Mouse (Mus musculus): ENCODE measurements around the gene Ifitm10. TPM values are rescaled to one million over a fixed set of nuclear protein-coding genes. Genes with fewer than 3 reads are reported as not detected.

Ifitm10 gene
- polyA plus RNA-seq, 1 experiment from 2014 or later, result 11.2 TPM

GRCm38 (mm10) chr7:142363107-142363506 is 10.4 kb downstream of the Ifitm10 start:
- no peaks in the 10 kb centered on the region for H3K27me3 ChIP-seq (ENCODE audit: control insufficient read depth, insufficient read depth, low read length)
- H3K36me3 ChIP-seq (ENCODE audit: control insufficient read depth, insufficient read depth, low read length), result no peaks in the 10 kb centered on the region
- no peaks in the 10 kb centered on the region for H3K9me3 ChIP-seq (ENCODE audit: control insufficient read depth, low read length)
- H3K4me1 ChIP-seq (ENCODE audit: control insufficient read depth, insufficient read depth, low read length), result no peaks in the 10 kb centered on the region
- H3K9ac ChIP-seq (replicated peaks; ENCODE audit: low read depth, low read length), result no peak overlapping the region
- H3K4me2 ChIP-seq (ENCODE audit: low read depth, low read length), result no peak overlapping the region
- ATAC-seq (ENCODE audit: low read depth), result no peak
- WGBS, result 75% methylated on average over 4 of the region's 4 CpGs
- H3K4me3 ChIP-seq (ENCODE audit: low read depth, low read length), result no peak overlapping the region
- no peak overlapping the region for H3K27ac ChIP-seq (ENCODE audit: low read depth, low read length)

- no peak overlapping the region for H3K9ac ChIP-seq (replicated peaks; ENCODE audit: low read depth, low read length)
- H3K27me3 ChIP-seq (ENCODE audit: control insufficient read depth, insufficient read depth, low read length), result no peaks in the 10 kb centered on the region
- no peak overlapping the region for H3K4me2 ChIP-seq (ENCODE audit: low read depth, low read length)
- H3K4me1 ChIP-seq (ENCODE audit: control insufficient read depth, insufficient read depth, low read length), result no peaks in the 10 kb centered on the region
- no peak for ATAC-seq (ENCODE audit: low read depth)
- H3K9me3 ChIP-seq (ENCODE audit: control insufficient read depth, low read length), result no peaks in the 10 kb centered on the region
- H3K36me3 ChIP-seq (ENCODE audit: control insufficient read depth, insufficient read depth, low read length), result no peaks in the 10 kb centered on the region
- no peak overlapping the region for H3K4me3 ChIP-seq (ENCODE audit: low read depth, low read length)
- no peak overlapping the region for H3K27ac ChIP-seq (ENCODE audit: low read depth, low read length)
Observed at GRCm38 (mm10) chr7:142360743-142361142, 12.8 kb downstream of the Ifitm10 start.

- ATAC-seq (ENCODE audit: low read depth), result no peak
- H3K9me3 ChIP-seq (ENCODE audit: control insufficient read depth, low read length), result no peaks in the 10 kb centered on the region
- no peak overlapping the region for H3K4me2 ChIP-seq (ENCODE audit: low read depth, low read length)
- H3K4me1 ChIP-seq (ENCODE audit: control insufficient read depth, insufficient read depth, low read length), result no peaks in the 10 kb centered on the region
- no peak overlapping the region for H3K27ac ChIP-seq (ENCODE audit: low read depth, low read length)
- H3K27me3 ChIP-seq (ENCODE audit: control insufficient read depth, insufficient read depth, low read length), result no peaks in the 10 kb centered on the region
- no peak overlapping the region for H3K4me3 ChIP-seq (ENCODE audit: low read depth, low read length)
- H3K36me3 ChIP-seq (ENCODE audit: control insufficient read depth, insufficient read depth, low read length), result no peaks in the 10 kb centered on the region
- no peak overlapping the region for H3K9ac ChIP-seq (replicated peaks; ENCODE audit: low read depth, low read length)
- WGBS, result 83% methylated on average over 8 of the region's 8 CpGs
Observed at GRCm38 (mm10) chr7:142359129-142359528, 14.4 kb downstream of the Ifitm10 start.

GRCm38 (mm10) chr7:142357566-142357965 is 16.0 kb downstream of the Ifitm10 start:
- ATAC-seq (ENCODE audit: low read depth), result no peak
- 84% methylated on average over 3 of the region's 3 CpGs for WGBS

GRCm38 (mm10) chr7:142354661-142355233 is 18.8 kb downstream of the Ifitm10 start:
- Histone ChIP-seq H3K4me1 (ENCODE audit: control insufficient read depth, insufficient read depth, low read length) (no peaks in the 10 kb centered on the region), H3K27ac (ENCODE audit: low read depth, low read length) (no peak overlapping the region), H3K4me3 (ENCODE audit: low read depth, low read length) (no peak overlapping the region), H3K9ac (replicated peaks; ENCODE audit: low read depth, low read length) (no peak overlapping the region), H3K27me3 (ENCODE audit: control insufficient read depth, insufficient read depth, low read length) (no peaks in the 10 kb centered on the region), H3K4me2 (ENCODE audit: low read depth, low read length) (no peak overlapping the region), H3K9me3 (ENCODE audit: control insufficient read depth, low read length) (no peaks in the 10 kb centered on the region), H3K36me3 (ENCODE audit: control insufficient read depth, insufficient read depth, low read length) (no peaks in the 10 kb centered on the region)
- ATAC-seq (ENCODE audit: low read depth), result no peak
- WGBS, result 87% methylated on average over 8 of the region's 8 CpGs

More at GRCm38 (mm10) chr7:142357566-142357965, 16.0 kb downstream of the Ifitm10 start:
- Histone ChIP-seq H3K4me1 (ENCODE audit: control insufficient read depth, insufficient read depth, low read length) (no peaks in the 10 kb centered on the region), H3K36me3 (ENCODE audit: control insufficient read depth, insufficient read depth, low read length) (no peaks in the 10 kb centered on the region), H3K4me3 (ENCODE audit: low read depth, low read length) (no peak overlapping the region), H3K4me2 (ENCODE audit: low read depth, low read length) (no peak overlapping the region), H3K27ac (ENCODE audit: low read depth, low read length) (no peak overlapping the region), H3K27me3 (ENCODE audit: control insufficient read depth, insufficient read depth, low read length) (no peaks in the 10 kb centered on the region), H3K9me3 (ENCODE audit: control insufficient read depth, low read length) (no peaks in the 10 kb centered on the region), H3K9ac (replicated peaks; ENCODE audit: low read depth, low read length) (no peak overlapping the region)

GRCm38 (mm10) chr7:142353854-142354253 is 19.7 kb downstream of the Ifitm10 start:
- Histone ChIP-seq H3K27me3 (ENCODE audit: control insufficient read depth, insufficient read depth, low read length) (no peaks in the 10 kb centered on the region), H3K4me2 (ENCODE audit: low read depth, low read length) (no peak overlapping the region), H3K9me3 (ENCODE audit: control insufficient read depth, low read length) (no peaks in the 10 kb centered on the region), H3K4me3 (ENCODE audit: low read depth, low read length) (no peak overlapping the region), H3K27ac (ENCODE audit: low read depth, low read length) (no peak overlapping the region), H3K4me1 (ENCODE audit: control insufficient read depth, insufficient read depth, low read length) (no peaks in the 10 kb centered on the region), H3K36me3 (ENCODE audit: control insufficient read depth, insufficient read depth, low read length) (no peaks in the 10 kb centered on the region), H3K9ac (replicated peaks; ENCODE audit: low read depth, low read length) (no peak overlapping the region)
- WGBS, result 80% methylated on average over 5 of the region's 5 CpGs
- ATAC-seq (ENCODE audit: low read depth), result no peak

- no peaks in the 10 kb centered on the region for H3K9me3 ChIP-seq (ENCODE audit: control insufficient read depth, low read length)
- ATAC-seq (ENCODE audit: low read depth), result no peak
- no peak overlapping the region for H3K4me2 ChIP-seq (ENCODE audit: low read depth, low read length)
- H3K9ac ChIP-seq (replicated peaks; ENCODE audit: low read depth, low read length), result no peak overlapping the region
- H3K4me1 ChIP-seq (ENCODE audit: control insufficient read depth, insufficient read depth, low read length), result no peaks in the 10 kb centered on the region
- no peaks in the 10 kb centered on the region for H3K27me3 ChIP-seq (ENCODE audit: control insufficient read depth, insufficient read depth, low read length)
- no peak overlapping the region for H3K4me3 ChIP-seq (ENCODE audit: low read depth, low read length)
- H3K36me3 ChIP-seq (ENCODE audit: control insufficient read depth, insufficient read depth, low read length), result no peaks in the 10 kb centered on the region
- 72% methylated on average over 5 of the region's 5 CpGs for WGBS
- H3K27ac ChIP-seq (ENCODE audit: low read depth, low read length), result no peak overlapping the region
Observed at GRCm38 (mm10) chr7:142351569-142351968, 22.0 kb downstream of the Ifitm10 start.

- H3K9ac ChIP-seq (replicated peaks; ENCODE audit: low read depth, low read length), result no peak overlapping the region
- H3K9me3 ChIP-seq (ENCODE audit: control insufficient read depth, low read length), result no peaks in the 10 kb centered on the region
- no peak overlapping the region for H3K4me2 ChIP-seq (ENCODE audit: low read depth, low read length)
- no peaks in the 10 kb centered on the region for H3K4me1 ChIP-seq (ENCODE audit: control insufficient read depth, insufficient read depth, low read length)
- no peak for ATAC-seq (ENCODE audit: low read depth)
- no peaks in the 10 kb centered on the region for H3K36me3 ChIP-seq (ENCODE audit: control insufficient read depth, insufficient read depth, low read length)
- 22% methylated on average over 9 of the region's 9 CpGs for whole genome bisulfite sequencing
- no peak overlapping the region for H3K27ac ChIP-seq (ENCODE audit: low read depth, low read length)
- H3K27me3 ChIP-seq (ENCODE audit: control insufficient read depth, insufficient read depth, low read length), result no peaks in the 10 kb centered on the region
- no peak overlapping the region for H3K4me3 ChIP-seq (ENCODE audit: low read depth, low read length)
Observed at GRCm38 (mm10) chr7:142349308-142349961, 24.1 kb downstream of the Ifitm10 start.

- Histone ChIP-seq H3K9ac (replicated peaks; ENCODE audit: low read depth, low read length) (no peak overlapping the region), H3K9me3 (ENCODE audit: control insufficient read depth, low read length) (no peaks in the 10 kb centered on the region), H3K27me3 (ENCODE audit: control insufficient read depth, insufficient read depth, low read length) (no peaks in the 10 kb centered on the region), H3K4me2 (ENCODE audit: low read depth, low read length) (no peak overlapping the region), H3K27ac (ENCODE audit: low read depth, low read length) (no peak overlapping the region), H3K4me3 (ENCODE audit: low read depth, low read length) (no peak overlapping the region), H3K4me1 (ENCODE audit: control insufficient read depth, insufficient read depth, low read length) (no peaks in the 10 kb centered on the region), H3K36me3 (ENCODE audit: control insufficient read depth, insufficient read depth, low read length) (no peaks in the 10 kb centered on the region)
- ATAC-seq (ENCODE audit: low read depth), result no peak
- 80% methylated on average over 4 of the region's 4 CpGs for whole genome bisulfite sequencing
Observed at GRCm38 (mm10) chr7:142347542-142347941, 26.0 kb downstream of the Ifitm10 start.

All from neural tube, embryonic 14.5 days (tissue).